Mouse (Mus musculus): ENCODE measurements around the gene Zbtb21. TPM values are rescaled to one million over a fixed set of nuclear protein-coding genes. Genes with fewer than 3 reads are reported as not detected.

Zbtb21 gene
- polyA plus RNA-seq, 1 experiment from 2014 or later, result 7.6 TPM

DNA sequence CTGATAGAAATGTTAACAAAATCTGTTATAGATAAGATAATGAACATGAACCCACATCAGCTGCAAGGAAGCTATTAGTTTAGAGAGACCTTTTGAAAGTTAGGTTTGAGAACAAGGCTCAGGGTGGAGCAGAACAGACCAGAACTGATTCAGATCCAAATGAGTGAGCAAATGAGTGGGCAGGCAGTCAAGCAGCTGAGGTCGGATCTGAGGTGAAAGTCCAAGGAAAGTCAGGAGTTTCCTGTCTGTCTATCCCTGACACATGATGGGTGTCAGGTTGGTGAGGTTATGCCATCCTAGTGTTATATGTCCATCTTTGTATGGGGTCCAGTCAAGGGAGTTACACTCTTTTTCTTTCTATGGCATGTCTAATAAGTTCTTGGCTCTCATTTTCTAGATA, 32.9 kb downstream of the Zbtb21 start:
- ATAC-seq (replicated peaks; ENCODE audit: extremely low read depth, insufficient read depth, low FRiP score), result no peak
- H3K36me3 ChIP-seq (ENCODE audit: control insufficient read depth, insufficient read depth), result no peaks in the 10 kb centered on the region
- no peak overlapping the region for H3K9ac ChIP-seq (ENCODE audit: low read length)
- no peak overlapping the region for H3K27ac ChIP-seq (ENCODE audit: low read length)
- WGBS, result 48% methylated on average over 1 of the region's 1 CpGs
- no peaks in the 10 kb centered on the region for H3K4me1 ChIP-seq (ENCODE audit: control insufficient read depth, insufficient read depth, low read length)
- no peak overlapping the region for H3K4me2 ChIP-seq (ENCODE audit: low read depth, low read length)
- H3K4me3 ChIP-seq (ENCODE audit: low read length), result no peak overlapping the region
- no peaks in the 10 kb centered on the region for H3K27me3 ChIP-seq (ENCODE audit: control insufficient read depth, insufficient read depth, low read length)
- H3K9me3 ChIP-seq (replicated peaks; ENCODE audit: control insufficient read depth, low read length), result no peaks in the 10 kb centered on the region

DNA sequence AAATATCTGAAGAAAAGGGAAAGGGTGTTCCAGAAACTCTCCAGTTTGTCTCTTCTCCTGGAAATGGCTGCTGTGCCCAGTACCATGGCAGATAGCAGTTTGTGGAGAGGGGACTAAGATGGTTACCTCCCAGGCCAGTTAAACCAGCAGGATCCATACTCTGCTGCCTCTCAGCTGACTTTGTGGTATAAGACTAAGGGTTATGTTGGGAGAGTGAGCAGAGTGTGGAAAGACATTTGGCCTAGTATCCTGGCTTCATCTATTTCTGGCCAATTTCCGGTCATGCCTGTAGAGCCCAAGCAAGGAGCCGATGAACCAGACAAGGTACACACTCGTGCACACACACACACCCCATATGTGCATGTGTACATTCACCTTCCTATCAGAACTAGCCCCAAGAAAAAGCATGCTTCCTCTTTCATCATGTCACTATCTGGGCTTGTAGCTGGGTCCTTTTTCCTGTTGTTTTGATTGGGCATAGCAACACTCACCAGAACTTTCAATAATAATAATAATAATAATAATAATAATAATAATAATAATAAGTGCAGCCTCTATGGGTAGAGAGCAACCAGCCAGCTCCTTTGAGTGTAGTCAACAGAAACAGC, 35.0 kb downstream of the Zbtb21 start:
- Histone ChIP-seq H3K27me3 (ENCODE audit: control insufficient read depth, insufficient read depth, low read length) (no peaks in the 10 kb centered on the region), H3K9me3 (replicated peaks; ENCODE audit: control insufficient read depth, low read length) (no peaks in the 10 kb centered on the region), H3K4me3 (ENCODE audit: low read length) (no peak overlapping the region), H3K27ac (ENCODE audit: low read length) (no peak overlapping the region), H3K36me3 (ENCODE audit: control insufficient read depth, insufficient read depth) (no peaks in the 10 kb centered on the region), H3K9ac (ENCODE audit: low read length) (no peak overlapping the region), H3K4me1 (ENCODE audit: control insufficient read depth, insufficient read depth, low read length) (0 out of 2 replicates have a peak, but pooled peaks cover 4% of the 10 kb centered on the region), H3K4me2 (ENCODE audit: low read depth, low read length) (no peak overlapping the region)
- ATAC-seq (replicated peaks; ENCODE audit: extremely low read depth, insufficient read depth, low FRiP score), result no peak
- 64% methylated on average over 3 of the region's 3 CpGs for WGBS

DNA sequence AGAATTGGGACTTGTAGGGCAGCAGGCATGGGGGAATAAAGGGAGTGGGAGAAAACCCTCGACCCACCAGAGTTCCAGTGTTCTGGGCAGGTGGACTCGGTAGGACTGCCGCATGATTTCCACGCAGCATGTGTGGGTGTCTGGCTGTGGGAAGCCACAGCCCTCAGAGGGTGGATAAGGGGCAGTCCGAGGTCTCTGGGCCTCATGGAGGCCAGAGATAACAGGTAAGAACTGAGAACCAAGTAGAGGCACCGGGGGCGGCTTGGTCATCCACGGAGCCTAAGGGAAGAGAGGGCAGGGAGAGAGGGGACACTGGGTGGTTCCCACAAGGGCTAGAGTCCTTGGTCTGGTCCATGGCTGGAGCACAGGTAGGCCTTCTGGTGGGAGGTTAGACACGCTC, 36.0 kb downstream of the Zbtb21 start:
- ATAC-seq (replicated peaks; ENCODE audit: extremely low read depth, insufficient read depth, low FRiP score), result no peak
- WGBS, result 83% methylated on average over 9 of the region's 9 CpGs

DNA sequence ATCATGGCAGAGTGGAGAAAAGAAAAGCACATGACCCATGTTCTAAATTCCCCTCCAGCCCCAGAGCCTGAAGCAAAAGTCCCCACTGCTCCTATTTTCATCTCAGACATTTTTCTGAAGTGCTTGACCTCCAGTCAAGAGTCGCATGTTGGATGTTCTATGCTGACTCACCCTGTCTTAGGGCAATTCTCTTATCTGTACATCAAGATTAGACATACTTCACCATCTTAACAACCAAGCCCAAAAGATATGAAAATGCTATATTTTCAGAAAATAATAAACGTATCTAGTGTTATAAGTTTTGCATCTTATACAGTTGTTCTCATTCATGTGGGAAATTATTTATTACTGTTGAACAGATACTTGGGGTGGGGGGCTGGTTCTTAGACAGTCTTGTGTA, 36.7 kb downstream of the Zbtb21 start:
- Histone ChIP-seq H3K36me3 (ENCODE audit: control insufficient read depth, insufficient read depth) (no peaks in the 10 kb centered on the region), H3K4me3 (ENCODE audit: low read length) (no peak overlapping the region), H3K27me3 (ENCODE audit: control insufficient read depth, insufficient read depth, low read length) (no peaks in the 10 kb centered on the region), H3K4me1 (ENCODE audit: control insufficient read depth, insufficient read depth, low read length) (peaks cover 13% of the 10 kb centered on the region), H3K9ac (ENCODE audit: low read length) (no peak overlapping the region), H3K9me3 (replicated peaks; ENCODE audit: control insufficient read depth, low read length) (no peaks in the 10 kb centered on the region), H3K4me2 (ENCODE audit: low read depth, low read length) (no peak overlapping the region), H3K27ac (ENCODE audit: low read length) (no peak overlapping the region)
- no peak for ATAC-seq (replicated peaks; ENCODE audit: extremely low read depth, insufficient read depth, low FRiP score)
- 67% methylated on average over 2 of the region's 2 CpGs for WGBS

More for the DNA sequence above, 36.0 kb downstream of the Zbtb21 start:
- Histone ChIP-seq H3K9ac (ENCODE audit: low read length) (no peak overlapping the region), H3K4me1 (ENCODE audit: control insufficient read depth, insufficient read depth, low read length) (peaks cover 7% of the 10 kb centered on the region; the same call in 1 of the 2 replicates), H3K36me3 (ENCODE audit: control insufficient read depth, insufficient read depth) (no peaks in the 10 kb centered on the region), H3K27ac (ENCODE audit: low read length) (no peak overlapping the region), H3K9me3 (replicated peaks; ENCODE audit: control insufficient read depth, low read length) (no peaks in the 10 kb centered on the region), H3K27me3 (ENCODE audit: control insufficient read depth, insufficient read depth, low read length) (no peaks in the 10 kb centered on the region), H3K4me3 (ENCODE audit: low read length) (no peak overlapping the region), H3K4me2 (ENCODE audit: low read depth, low read length) (no peak overlapping the region)

DNA sequence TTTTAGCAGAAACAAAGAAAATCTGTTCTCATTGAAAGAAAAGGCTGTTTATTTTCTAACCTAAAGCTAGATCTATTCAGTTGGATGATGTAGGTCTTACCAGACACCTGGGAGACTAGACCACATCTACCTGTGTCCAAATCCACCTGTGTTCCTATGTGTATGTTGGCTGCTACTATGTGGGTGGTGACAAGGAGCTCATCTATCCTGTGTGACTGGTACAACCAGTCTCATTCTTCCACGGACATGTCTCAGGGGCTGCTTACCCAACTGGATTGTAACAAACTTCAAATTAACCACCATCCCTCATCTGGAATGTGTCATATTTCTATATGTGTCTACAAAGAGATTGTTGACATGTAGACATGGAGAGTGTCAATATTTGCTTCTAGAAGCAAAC, 38.7 kb downstream of the Zbtb21 start:
- Histone ChIP-seq H3K27me3 (ENCODE audit: control insufficient read depth, insufficient read depth, low read length) (no peaks in the 10 kb centered on the region), H3K9ac (ENCODE audit: low read length) (no peak overlapping the region), H3K36me3 (ENCODE audit: control insufficient read depth, insufficient read depth) (no peaks in the 10 kb centered on the region), H3K27ac (ENCODE audit: low read length) (no peak overlapping the region), H3K9me3 (replicated peaks; ENCODE audit: control insufficient read depth, low read length) (no peaks in the 10 kb centered on the region), H3K4me2 (ENCODE audit: low read depth, low read length) (no peak overlapping the region), H3K4me1 (ENCODE audit: control insufficient read depth, insufficient read depth, low read length) (peaks cover 16% of the 10 kb centered on the region), H3K4me3 (ENCODE audit: low read length) (no peak overlapping the region)
- WGBS, result 56% methylated on average over 1 of the region's 1 CpGs
- ATAC-seq (replicated peaks; ENCODE audit: extremely low read depth, insufficient read depth, low FRiP score), result no peak

DNA sequence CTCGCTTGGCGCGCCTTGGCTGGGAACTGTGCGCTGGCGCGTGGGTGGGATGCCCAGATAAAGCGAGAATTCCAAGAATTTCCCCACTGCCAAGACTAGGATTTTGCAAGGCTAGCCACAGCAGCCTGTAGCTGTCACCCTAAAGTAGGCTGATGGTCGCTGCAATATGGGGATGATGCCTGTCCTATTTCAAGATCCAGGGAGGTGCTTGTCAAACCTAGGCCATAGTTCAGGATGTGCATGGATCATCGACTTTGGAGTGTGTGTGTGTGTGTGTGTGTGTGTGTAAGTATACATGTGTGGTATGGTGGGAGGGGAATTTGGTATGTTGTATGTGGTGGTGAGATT, 39.7 kb downstream of the Zbtb21 start:
- peak; percentile 42; the same call in 1 of the 2 replicates for ATAC-seq (replicated peaks; ENCODE audit: extremely low read depth, insufficient read depth, low FRiP score)
- peaks cover 16% of the 10 kb centered on the region for H3K4me1 ChIP-seq (ENCODE audit: control insufficient read depth, insufficient read depth, low read length)
- under 1% methylated on average over 9 of the region's 9 CpGs for WGBS

DNA sequence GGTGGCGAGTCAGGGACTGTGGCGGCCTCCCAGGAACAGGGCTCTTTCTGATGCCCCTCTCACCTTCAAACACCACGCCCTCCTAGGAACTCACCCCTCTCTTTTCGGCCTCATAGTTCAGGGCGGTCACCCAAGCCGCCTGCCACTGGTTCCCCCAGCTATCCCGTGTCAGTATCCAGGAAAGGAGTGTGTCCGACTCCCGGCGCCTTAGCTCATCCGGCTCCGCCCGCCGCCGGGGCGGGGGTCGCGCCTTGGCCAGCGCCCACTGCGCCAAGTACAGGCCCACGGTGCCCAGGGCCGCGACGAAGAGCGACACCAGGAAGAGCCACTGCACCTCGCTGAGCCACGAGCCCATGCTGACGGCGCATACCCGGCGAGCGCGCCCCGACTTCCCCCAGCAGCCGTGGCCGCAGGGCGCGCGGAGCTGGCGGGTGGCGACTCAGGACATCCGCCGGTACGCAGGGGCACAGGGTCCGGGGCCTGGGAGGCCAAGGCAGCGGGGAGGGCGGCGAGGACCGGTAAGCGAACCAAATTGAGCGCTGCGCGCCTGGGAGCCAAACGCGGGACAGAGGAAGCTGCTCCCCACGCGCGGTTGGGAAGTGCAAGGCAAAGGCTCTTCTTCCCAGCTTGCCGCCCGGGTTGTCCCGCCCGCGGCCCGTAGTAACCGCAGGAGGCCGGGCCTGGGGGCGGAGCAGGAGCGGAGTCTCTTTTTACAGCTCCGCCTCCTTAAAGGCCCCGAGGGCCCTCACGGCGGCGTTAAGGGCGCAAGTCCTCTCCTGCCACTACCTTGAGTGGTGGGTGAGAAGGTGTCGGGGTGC, 40.3 kb downstream of the Zbtb21 start:
- peak; percentile 94 for ATAC-seq (replicated peaks; ENCODE audit: extremely low read depth, insufficient read depth, low FRiP score)
- Histone ChIP-seq H3K9ac (ENCODE audit: low read length) (peak overlapping the region; percentile 96), H3K9me3 (replicated peaks; ENCODE audit: control insufficient read depth, low read length) (no peaks in the 10 kb centered on the region), H3K4me1 (ENCODE audit: control insufficient read depth, insufficient read depth, low read length) (peaks cover 16% of the 10 kb centered on the region), H3K4me2 (ENCODE audit: low read depth, low read length) (peak overlapping the region; percentile 74), H3K27ac (ENCODE audit: low read length) (peak overlapping the region; percentile 94), H3K36me3 (ENCODE audit: control insufficient read depth, insufficient read depth) (no peaks in the 10 kb centered on the region), H3K4me3 (ENCODE audit: low read length) (peak overlapping the region; percentile 96), H3K27me3 (ENCODE audit: control insufficient read depth, insufficient read depth, low read length) (no peaks in the 10 kb centered on the region)
- WGBS, result under 1% methylated on average over 75 of the region's 75 CpGs

More for the DNA sequence above, 39.7 kb downstream of the Zbtb21 start:
- Histone ChIP-seq H3K9me3 (replicated peaks; ENCODE audit: control insufficient read depth, low read length) (no peaks in the 10 kb centered on the region), H3K4me2 (ENCODE audit: low read depth, low read length) (peak overlapping the region; percentile 74), H3K27ac (ENCODE audit: low read length) (no peak overlapping the region; the same call in 1 of the 2 replicates), H3K4me3 (ENCODE audit: low read length) (peak overlapping the region; percentile 96), H3K36me3 (ENCODE audit: control insufficient read depth, insufficient read depth) (no peaks in the 10 kb centered on the region), H3K27me3 (ENCODE audit: control insufficient read depth, insufficient read depth, low read length) (no peaks in the 10 kb centered on the region), H3K9ac (ENCODE audit: low read length) (peak overlapping the region; percentile 96)

DNA sequence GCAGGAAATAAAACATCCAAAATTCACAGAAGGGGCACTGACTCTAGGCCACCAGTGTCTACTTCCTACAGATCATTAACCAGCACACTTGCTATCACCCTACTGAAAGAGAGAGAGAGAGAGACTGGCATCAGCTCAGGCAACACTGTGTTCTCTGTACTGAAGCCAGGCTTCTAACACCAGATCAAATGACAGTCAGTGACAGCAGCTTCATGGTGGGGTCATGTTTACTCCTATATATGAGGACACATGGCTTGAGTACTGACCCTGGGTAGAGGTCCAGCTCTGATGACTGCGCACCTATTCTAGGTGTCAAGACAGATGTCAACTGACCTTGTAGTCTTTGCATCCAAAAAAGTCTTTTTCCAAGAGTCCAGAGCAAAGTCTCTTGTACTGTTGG, 41.8 kb downstream of the Zbtb21 start:
- Histone ChIP-seq H3K4me1 (ENCODE audit: control insufficient read depth, insufficient read depth, low read length) (peaks cover 16% of the 10 kb centered on the region), H3K4me3 (ENCODE audit: low read length) (0 out of 2 replicates have a peak overlapping the region, but pooled peaks have one; percentile 3), H3K9ac (ENCODE audit: low read length) (no peak overlapping the region), H3K27ac (ENCODE audit: low read length) (no peak overlapping the region), H3K27me3 (ENCODE audit: control insufficient read depth, insufficient read depth, low read length) (no peaks in the 10 kb centered on the region), H3K36me3 (ENCODE audit: control insufficient read depth, insufficient read depth) (no peaks in the 10 kb centered on the region), H3K9me3 (replicated peaks; ENCODE audit: control insufficient read depth, low read length) (no peaks in the 10 kb centered on the region), H3K4me2 (ENCODE audit: low read depth, low read length) (peak overlapping the region; percentile 74)
- no peak for ATAC-seq (replicated peaks; ENCODE audit: extremely low read depth, insufficient read depth, low FRiP score)
- WGBS, result 100% methylated on average over 1 of the region's 1 CpGs

DNA sequence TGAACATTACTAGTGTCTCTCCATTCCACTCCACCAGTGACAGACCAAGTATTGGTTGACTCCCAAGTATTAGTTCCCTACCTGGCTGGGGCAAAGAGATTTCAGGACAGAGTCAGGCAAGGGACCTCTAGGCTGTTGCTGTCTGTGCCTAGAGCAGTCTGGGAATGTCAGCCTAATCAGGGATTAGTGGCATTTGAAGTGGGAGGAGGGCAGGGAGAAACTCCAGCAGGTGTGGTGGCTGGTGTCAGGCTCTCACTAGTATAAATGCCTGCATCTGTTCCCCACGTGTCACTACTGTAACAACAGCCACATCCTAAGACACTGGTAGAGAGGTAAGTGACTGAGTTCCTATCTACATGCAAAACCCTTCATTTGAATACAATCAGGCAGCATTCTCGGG, 42.6 kb downstream of the Zbtb21 start:
- no peak for ATAC-seq (replicated peaks; ENCODE audit: extremely low read depth, insufficient read depth, low FRiP score)
- Histone ChIP-seq H3K36me3 (ENCODE audit: control insufficient read depth, insufficient read depth) (no peaks in the 10 kb centered on the region), H3K9me3 (replicated peaks; ENCODE audit: control insufficient read depth, low read length) (no peaks in the 10 kb centered on the region), H3K4me2 (ENCODE audit: low read depth, low read length) (no peak overlapping the region), H3K4me3 (ENCODE audit: low read length) (no peak overlapping the region), H3K27ac (ENCODE audit: low read length) (no peak overlapping the region), H3K9ac (ENCODE audit: low read length) (no peak overlapping the region), H3K4me1 (ENCODE audit: control insufficient read depth, insufficient read depth, low read length) (peaks cover 16% of the 10 kb centered on the region), H3K27me3 (ENCODE audit: control insufficient read depth, insufficient read depth, low read length) (no peaks in the 10 kb centered on the region)
- WGBS, result 37% methylated on average over 2 of the region's 2 CpGs
